Mouse (Mus musculus): Measurements from ENCODE around the gene Man2a1. TPM values are rescaled to one million over a fixed set of nuclear protein-coding genes. Genes with fewer than 3 reads are reported as not detected.
"Not testable (repeated sequence)": the region's sequence is repeated elsewhere in the genome, so short reads cannot be mapped to it uniquely, and the experiment has no call there.

Man2a1 gene
- polyA plus RNA-seq, 1 experiment from 2014 or later: 13.7 TPM

GRCm38 (mm10) chr17:64748131-64748530 is 147.6 kb downstream of the Man2a1 start:
- H3K4me3 ChIP-seq (replicated peaks; ENCODE audit: low read length): no peak overlapping the region
- H3K4me1 ChIP-seq (ENCODE audit: control insufficient read depth, insufficient read depth, low read length): no peaks in the 10 kb centered on the region
- H3K4me2 ChIP-seq (ENCODE audit: low read depth, low read length): no peak overlapping the region
- H3K9me3 ChIP-seq (replicated peaks; ENCODE audit: control insufficient read depth, low read length): peaks cover 5% of the 10 kb centered on the region; the same call in 1 of the 2 replicates
- H3K27me3 ChIP-seq (ENCODE audit: control insufficient read depth, insufficient read depth, low read length): no peaks in the 10 kb centered on the region
- WGBS: 57% methylated on average over 2 of the region's 2 CpGs
- no peak overlapping the region for H3K9ac ChIP-seq (ENCODE audit: low read length)
- H3K27ac ChIP-seq (ENCODE audit: low read length): no peak overlapping the region
- peaks cover 14% of the 10 kb centered on the region for H3K36me3 ChIP-seq (ENCODE audit: control insufficient read depth, insufficient read depth, low read length)
- ATAC-seq (ENCODE audit: insufficient read depth, low FRiP score): no peak

GRCm38 (mm10) chr17:64749146-64749545 is 148.6 kb downstream of the Man2a1 start:
- Histone ChIP-seq H3K36me3 (ENCODE audit: control insufficient read depth, insufficient read depth, low read length) (peaks cover 14% of the 10 kb centered on the region), H3K9ac (ENCODE audit: low read length) (no peak overlapping the region), H3K27me3 (ENCODE audit: control insufficient read depth, insufficient read depth, low read length) (no peaks in the 10 kb centered on the region), H3K27ac (ENCODE audit: low read length) (no peak overlapping the region), H3K4me3 (replicated peaks; ENCODE audit: low read length) (no peak overlapping the region), H3K4me1 (ENCODE audit: control insufficient read depth, insufficient read depth, low read length) (no peaks in the 10 kb centered on the region), H3K4me2 (ENCODE audit: low read depth, low read length) (no peak overlapping the region), H3K9me3 (replicated peaks; ENCODE audit: control insufficient read depth, low read length) (peaks cover 5% of the 10 kb centered on the region; the same call in 1 of the 2 replicates)
- no peak for ATAC-seq (ENCODE audit: insufficient read depth, low FRiP score)
- WGBS: 38% methylated on average over 1 of the region's 1 CpGs

- H3K27ac ChIP-seq (ENCODE audit: low read length): no peak overlapping the region
Measured at GRCm38 (mm10) chr17:64751249-64751648, 150.7 kb downstream of the Man2a1 start.

GRCm38 (mm10) chr17:64752126-64753019 is 151.8 kb downstream of the Man2a1 start:
- H3K4me3 ChIP-seq (replicated peaks; ENCODE audit: low read length): no peak overlapping the region
- no peak overlapping the region for H3K9ac ChIP-seq (ENCODE audit: low read length)
- 86% methylated on average over 13 of the region's 13 CpGs for WGBS
- no peaks in the 10 kb centered on the region for H3K27me3 ChIP-seq (ENCODE audit: control insufficient read depth, insufficient read depth, low read length)
- H3K9me3 ChIP-seq (replicated peaks; ENCODE audit: control insufficient read depth, low read length): no peaks in the 10 kb centered on the region
- 0 out of 2 replicates have a peak, but pooled peaks cover 2% of the 10 kb centered on the region for H3K36me3 ChIP-seq (ENCODE audit: control insufficient read depth, insufficient read depth, low read length)
- ATAC-seq (ENCODE audit: insufficient read depth, low FRiP score): no peak
- no peak overlapping the region for H3K27ac ChIP-seq (ENCODE audit: low read length)
- no peaks in the 10 kb centered on the region for H3K4me1 ChIP-seq (ENCODE audit: control insufficient read depth, insufficient read depth, low read length)
- no peak overlapping the region for H3K4me2 ChIP-seq (ENCODE audit: low read depth, low read length)

More at GRCm38 (mm10) chr17:64751249-64751648, 150.7 kb downstream of the Man2a1 start:
- Histone ChIP-seq H3K9me3 (replicated peaks; ENCODE audit: control insufficient read depth, low read length) (no peaks in the 10 kb centered on the region), H3K4me1 (ENCODE audit: control insufficient read depth, insufficient read depth, low read length) (no peaks in the 10 kb centered on the region), H3K27me3 (ENCODE audit: control insufficient read depth, insufficient read depth, low read length) (no peaks in the 10 kb centered on the region), H3K4me2 (ENCODE audit: low read depth, low read length) (no peak overlapping the region), H3K9ac (ENCODE audit: low read length) (no peak overlapping the region), H3K36me3 (ENCODE audit: control insufficient read depth, insufficient read depth, low read length) (0 out of 2 replicates have a peak, but pooled peaks cover 5% of the 10 kb centered on the region), H3K4me3 (replicated peaks; ENCODE audit: low read length) (no peak overlapping the region)
- no peak for ATAC-seq (ENCODE audit: insufficient read depth, low FRiP score)
- WGBS: 83% methylated on average over 5 of the region's 5 CpGs

GRCm38 (mm10) chr17:64753507-64753906 is 153.0 kb downstream of the Man2a1 start:
- no peak overlapping the region for H3K4me3 ChIP-seq (replicated peaks; ENCODE audit: low read length)
- H3K27me3 ChIP-seq (ENCODE audit: control insufficient read depth, insufficient read depth, low read length): no peaks in the 10 kb centered on the region
- no peak for ATAC-seq (ENCODE audit: insufficient read depth, low FRiP score)
- WGBS: 80% methylated on average over 6 of the region's 6 CpGs
- H3K9me3 ChIP-seq (replicated peaks; ENCODE audit: control insufficient read depth, low read length): no peaks in the 10 kb centered on the region
- no peak overlapping the region for H3K9ac ChIP-seq (ENCODE audit: low read length)
- H3K27ac ChIP-seq (ENCODE audit: low read length): no peak overlapping the region
- no peaks in the 10 kb centered on the region for H3K4me1 ChIP-seq (ENCODE audit: control insufficient read depth, insufficient read depth, low read length)
- H3K36me3 ChIP-seq (ENCODE audit: control insufficient read depth, insufficient read depth, low read length): 0 out of 2 replicates have a peak, but pooled peaks cover 2% of the 10 kb centered on the region
- H3K4me2 ChIP-seq (ENCODE audit: low read depth, low read length): no peak overlapping the region

- Histone ChIP-seq H3K36me3 (ENCODE audit: control insufficient read depth, insufficient read depth, low read length) (0 out of 2 replicates have a peak, but pooled peaks cover 2% of the 10 kb centered on the region), H3K4me3 (replicated peaks; ENCODE audit: low read length) (no peak overlapping the region), H3K9ac (ENCODE audit: low read length) (no peak overlapping the region), H3K9me3 (replicated peaks; ENCODE audit: control insufficient read depth, low read length) (no peaks in the 10 kb centered on the region), H3K27me3 (ENCODE audit: control insufficient read depth, insufficient read depth, low read length) (no peaks in the 10 kb centered on the region), H3K4me1 (ENCODE audit: control insufficient read depth, insufficient read depth, low read length) (no peaks in the 10 kb centered on the region), H3K27ac (ENCODE audit: low read length) (no peak overlapping the region; the same call in 1 of the 2 replicates), H3K4me2 (ENCODE audit: low read depth, low read length) (no peak overlapping the region)
- 68% methylated on average over 9 of the region's 9 CpGs for WGBS
- no peak for ATAC-seq (ENCODE audit: insufficient read depth, low FRiP score)
Measured at GRCm38 (mm10) chr17:64754142-64754863, 153.8 kb downstream of the Man2a1 start.

GRCm38 (mm10) chr17:64755191-64755590 is 154.7 kb downstream of the Man2a1 start:
- no peak overlapping the region for H3K9ac ChIP-seq (ENCODE audit: low read length)
- WGBS: 76% methylated on average over 5 of the region's 5 CpGs
- H3K9me3 ChIP-seq (replicated peaks; ENCODE audit: control insufficient read depth, low read length): no peaks in the 10 kb centered on the region
- no peaks in the 10 kb centered on the region for H3K4me1 ChIP-seq (ENCODE audit: control insufficient read depth, insufficient read depth, low read length)
- H3K4me3 ChIP-seq (replicated peaks; ENCODE audit: low read length): no peak overlapping the region
- no peaks in the 10 kb centered on the region for H3K27me3 ChIP-seq (ENCODE audit: control insufficient read depth, insufficient read depth, low read length)
- no peak overlapping the region for H3K27ac ChIP-seq (ENCODE audit: low read length)
- 0 out of 2 replicates have a peak, but pooled peaks cover 2% of the 10 kb centered on the region for H3K36me3 ChIP-seq (ENCODE audit: control insufficient read depth, insufficient read depth, low read length)
- no peak for ATAC-seq (ENCODE audit: insufficient read depth, low FRiP score)
- no peak overlapping the region for H3K4me2 ChIP-seq (ENCODE audit: low read depth, low read length)

- not testable (repeated sequence) for H3K36me3 ChIP-seq (ENCODE audit: control insufficient read depth, insufficient read depth, low read length); H3K9ac ChIP-seq (ENCODE audit: low read length); H3K27ac ChIP-seq (ENCODE audit: low read length); H3K9me3 ChIP-seq (replicated peaks; ENCODE audit: control insufficient read depth, low read length); ATAC-seq (ENCODE audit: insufficient read depth, low FRiP score); H3K27me3 ChIP-seq (ENCODE audit: control insufficient read depth, insufficient read depth, low read length); H3K4me1 ChIP-seq (ENCODE audit: control insufficient read depth, insufficient read depth, low read length); H3K4me2 ChIP-seq (ENCODE audit: low read depth, low read length); H3K4me3 ChIP-seq (replicated peaks; ENCODE audit: low read length)
- WGBS: 71% methylated on average over 4 of the region's 4 CpGs
Measured at GRCm38 (mm10) chr17:64762651-64763050, 162.1 kb downstream of the Man2a1 start.

- Histone ChIP-seq H3K36me3 (ENCODE audit: control insufficient read depth, insufficient read depth, low read length) (no peaks in the 10 kb centered on the region), H3K9me3 (replicated peaks; ENCODE audit: control insufficient read depth, low read length) (no peaks in the 10 kb centered on the region), H3K4me3 (replicated peaks; ENCODE audit: low read length) (no peak overlapping the region), H3K4me1 (ENCODE audit: control insufficient read depth, insufficient read depth, low read length) (no peaks in the 10 kb centered on the region), H3K27ac (ENCODE audit: low read length) (no peak overlapping the region), H3K9ac (ENCODE audit: low read length) (no peak overlapping the region), H3K4me2 (ENCODE audit: low read depth, low read length) (no peak overlapping the region), H3K27me3 (ENCODE audit: control insufficient read depth, insufficient read depth, low read length) (no peaks in the 10 kb centered on the region)
- WGBS: 95% methylated on average over 4 of the region's 4 CpGs
- no peak for ATAC-seq (ENCODE audit: insufficient read depth, low FRiP score)
Measured at GRCm38 (mm10) chr17:64763491-64763890, 163.0 kb downstream of the Man2a1 start.
